Mouse (Mus musculus): Measurements from ENCODE around the gene Izumo1.

DNA sequence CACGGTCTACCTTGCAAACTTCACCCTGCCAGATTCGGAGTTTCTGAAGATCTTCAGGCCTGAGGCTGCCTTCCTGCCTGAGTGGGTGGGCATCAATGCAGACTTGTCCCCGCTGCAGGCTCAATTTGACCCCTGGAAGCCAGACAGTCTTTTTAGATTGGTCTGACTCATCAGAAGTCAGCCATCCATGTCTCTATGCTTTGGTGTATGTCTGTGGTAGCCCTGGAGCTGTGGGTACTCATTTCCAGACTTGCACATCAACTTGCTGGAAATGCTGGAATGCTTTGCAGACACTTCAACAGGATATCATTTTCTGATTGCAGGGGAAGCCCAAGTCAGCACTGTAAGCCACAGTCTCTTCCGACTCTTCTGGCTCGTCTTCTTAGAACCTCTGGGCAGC, 2.0 kb upstream of the Izumo1 start:
- TF ChIP-seq CTCF (conservative IDR thresholded peaks at IDR 0.05; ENCODE audit: insufficient read depth, insufficient read length, low read depth, low read length) (no peak), POLR2A (IDR thresholded peaks at IDR 0.05; ENCODE audit: low read depth, low read length) (no peak)
